Mouse (Mus musculus) retina, postnatal 1 day (tissue): Measurements from ENCODE around the gene Ccnd3.

Experiments
- DNase-seq: peaks from one replicate; pipeline ENCODE4 v3.0.0-alpha.2; 2012

Ccnd3 gene

GRCm38 (mm10) chr17:47554621-47555020, 49.8 kb downstream of the Ccnd3 start:
- DNase-seq: no peak

GRCm38 (mm10) chr17:47557179-47557578, 52.3 kb downstream of the Ccnd3 start:
- DNase-seq: no peak

- DNase-seq: no peak
Measured at GRCm38 (mm10) chr17:47559726-47560125, 54.9 kb downstream of the Ccnd3 start.

GRCm38 (mm10) chr17:47562875-47563274, 58.0 kb downstream of the Ccnd3 start:
- DNase-seq: no peak

GRCm38 (mm10) chr17:47564612-47565011, 59.8 kb downstream of the Ccnd3 start:
- no peak for DNase-seq

- no peak for DNase-seq
Measured at GRCm38 (mm10) chr17:47566133-47566532, 61.3 kb downstream of the Ccnd3 start.

- DNase-seq: no peak
Measured at GRCm38 (mm10) chr17:47567271-47567670, 62.4 kb downstream of the Ccnd3 start.

- DNase-seq: no peak
Measured at GRCm38 (mm10) chr17:47568389-47568788, 63.5 kb downstream of the Ccnd3 start.

- DNase-seq: peak; percentile 18
Measured at GRCm38 (mm10) chr17:47568951-47569527, 64.2 kb downstream of the Ccnd3 start.

- no peak for DNase-seq
Measured at GRCm38 (mm10) chr17:47571621-47572020, 66.8 kb downstream of the Ccnd3 start.

- no peak for DNase-seq
Measured at GRCm38 (mm10) chr17:47572436-47572835, 67.6 kb downstream of the Ccnd3 start.

GRCm38 (mm10) chr17:47574028-47574427, 69.2 kb downstream of the Ccnd3 start:
- no peak for DNase-seq

GRCm38 (mm10) chr17:47574830-47575229, 70.0 kb downstream of the Ccnd3 start:
- DNase-seq: no peak

GRCm38 (mm10) chr17:47578655-47579054, 73.8 kb downstream of the Ccnd3 start:
- DNase-seq: no peak

- DNase-seq: no peak
Measured at GRCm38 (mm10) chr17:47580962-47581361, 76.1 kb downstream of the Ccnd3 start.

- DNase-seq: no peak
Measured at GRCm38 (mm10) chr17:47588517-47588916, 83.7 kb downstream of the Ccnd3 start.

- DNase-seq: no peak
Measured at GRCm38 (mm10) chr17:47591073-47591472, 86.2 kb downstream of the Ccnd3 start.

- peak; percentile 96 for DNase-seq
Measured at GRCm38 (mm10) chr17:47593215-47593853, 88.5 kb downstream of the Ccnd3 start.

- no peak for DNase-seq
Measured at GRCm38 (mm10) chr17:47593854-47594182, 89.0 kb downstream of the Ccnd3 start.

GRCm38 (mm10) chr17:47594183-47594968, 89.5 kb downstream of the Ccnd3 start:
- peak; percentile 49 for DNase-seq

- no peak for DNase-seq
Measured at GRCm38 (mm10) chr17:47594969-47595247, 90.1 kb downstream of the Ccnd3 start.

- peak; percentile 86 for DNase-seq
Measured at GRCm38 (mm10) chr17:47595248-47596161, 90.7 kb downstream of the Ccnd3 start.

- DNase-seq: no peak
Measured at GRCm38 (mm10) chr17:47596162-47596838, 91.4 kb downstream of the Ccnd3 start.
